Mouse (Mus musculus) heart, postnatal 0 days (tissue): Measurements from ENCODE around the gene Pnpo. TPM values are rescaled to one million over a fixed set of nuclear protein-coding genes. Genes with fewer than 3 reads are reported as not detected.

ENCODE experiments used
- ATAC-seq: fragments of 200-750 bp; cut with Nextera tagmentation; 2 replicates; pipeline ENCODE4 v1.8.0; 2017; ENCODE audit warnings: low read depth, moderate number of reproducible peaks, moderate library complexity; ENCODE audit not compliant: insufficient read depth
- DNase-seq: peaks from one replicate; pipeline ENCODE4 v3.0.0-alpha.2; 2016; ENCODE audit warnings: low spot score
- H3K27ac ChIP-seq: fragments of 300-500 bp; sonication (generic); 2 replicates; pipeline ENCODE4 v1.5.1; 2014; ENCODE audit warnings: low read depth, mild to moderate bottlenecking
- H3K27me3 ChIP-seq: fragments of 300-500 bp; sonication (generic); 2 replicates; pipeline ENCODE4 v1.6.1; 2014; ENCODE audit warnings: low read length, mixed read lengths; ENCODE audit not compliant: control insufficient read depth, insufficient read depth
- H3K36me3 ChIP-seq: fragments of 300-500 bp; sonication (generic); replicated peaks from 2 replicates; pipeline ENCODE4 v1.6.1; 2014; ENCODE audit warnings: low read length, mixed read lengths; ENCODE audit not compliant: control insufficient read depth, insufficient read depth
- H3K4me1 ChIP-seq: fragments of 300-500 bp; sonication (generic); 2 replicates; pipeline ENCODE4 v1.6.1; 2014; ENCODE audit warnings: antibody characterized with exemption; ENCODE audit not compliant: control insufficient read depth, insufficient read depth
- H3K4me2 ChIP-seq: fragments of 300-500 bp; sonication (generic); 2 replicates; pipeline ENCODE4 v1.6.1; 2014; ENCODE audit warnings: low read depth, mild to moderate bottlenecking, low read length, moderate library complexity
- H3K4me3 ChIP-seq: fragments of 300-500 bp; sonication (generic); 2 replicates; pipeline ENCODE4 v1.5.1; 2014; ENCODE audit warnings: low read depth, low read length
- H3K9ac ChIP-seq: fragments of 300-500 bp; sonication (generic); replicated peaks from 2 replicates; pipeline ENCODE4 v1.6.1; 2014; ENCODE audit warnings: low read depth, low read length, mixed read lengths
- H3K9me3 ChIP-seq: fragments of 300-500 bp; sonication (generic); replicated peaks from 2 replicates; pipeline ENCODE4 v1.6.1; 2016; ENCODE audit warnings: low read length; ENCODE audit not compliant: control insufficient read depth
- CTCF ChIP-seq: IDR thresholded peaks from 2 replicates; pipeline ENCODE4 v1.5.1; 2016; ENCODE audit warnings: antibody characterized with exemption, control low read depth, low read depth
- EP300 ChIP-seq: IDR thresholded peaks from 2 replicates; pipeline ENCODE4 v1.6.1; 2016; ENCODE audit warnings: antibody characterized with exemption, low read depth
- WGBS: fragments of 180-500 bp; shearing (Covaris S2); extraction: QIAGEN DNeasy Blood & Tissue Kit; methylation state at CpG from one replicate; pipeline ENCODE4 v1.1.7; 2014; 5-methylcytosine and 5-hydroxymethylcytosine counted together
- polyA plus RNA-seq: library from polyadenylated mRNA; unstranded; fragments of >200 nt; fragmentation: Nextera tagmentation; extraction: Ambion mirVana; gene quantifications from 2 replicates; pipeline ENCODE4 v1.2.1, GENCODE M21; 2015
- total RNA-seq: library from RNA; depleted of rRNA; stranded (reverse); fragments of >200 nt; gene quantifications from 2 replicates; pipeline ENCODE4 v1.2.3, GENCODE M21; 2014; ENCODE audit warnings: low replicate concordance

Gene Pnpo
- total and polyA plus RNA-seq, 2 experiments from 2014 or later = 20.9 to 28.1 TPM

DNA sequence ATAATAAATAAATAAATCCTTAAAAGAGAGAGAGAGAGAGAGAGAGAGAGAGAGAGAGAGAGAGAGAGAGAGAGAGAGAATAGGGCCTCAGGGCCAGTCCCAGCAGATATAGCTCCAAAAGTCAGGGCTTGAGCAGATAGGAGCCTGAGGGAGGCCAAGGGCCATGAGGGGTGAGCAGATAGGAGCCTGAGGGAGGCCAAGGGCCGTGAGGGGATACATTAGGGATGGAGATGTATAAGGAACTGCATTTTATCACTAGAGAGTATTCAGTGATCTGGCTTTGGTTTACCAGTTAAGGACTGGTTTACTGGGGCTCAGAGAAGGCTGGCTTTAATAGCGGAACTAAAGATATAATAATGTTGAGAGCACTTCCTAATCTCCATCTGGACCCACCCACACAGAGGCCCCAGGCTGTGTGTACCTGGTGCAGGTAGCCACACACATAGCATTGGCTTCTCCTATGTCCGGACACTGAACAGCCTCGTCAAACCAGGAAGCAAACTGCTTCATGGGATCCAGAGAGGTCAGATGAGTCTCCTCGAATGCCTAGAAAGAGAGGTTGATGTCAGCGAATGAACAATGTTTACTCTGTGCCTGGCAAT, 1.7 kb downstream of the Pnpo start:
- Histone ChIP-seq H3K27ac (no peak overlapping the region), H3K4me3 (no peak overlapping the region), H3K4me2 (no peak overlapping the region), H3K4me1 (peaks cover 12% of the 10 kb centered on the region), H3K9ac (no peak overlapping the region), H3K27me3 (no peaks in the 10 kb centered on the region), H3K36me3 (no peaks in the 10 kb centered on the region), H3K9me3 (no peaks in the 10 kb centered on the region)
- no peak for ATAC-seq
- TF ChIP-seq CTCF (no peak), EP300 (no peak)
- WGBS = 75% methylated on average over 6 of the region's 6 CpGs
- no peak for DNase-seq

DNA sequence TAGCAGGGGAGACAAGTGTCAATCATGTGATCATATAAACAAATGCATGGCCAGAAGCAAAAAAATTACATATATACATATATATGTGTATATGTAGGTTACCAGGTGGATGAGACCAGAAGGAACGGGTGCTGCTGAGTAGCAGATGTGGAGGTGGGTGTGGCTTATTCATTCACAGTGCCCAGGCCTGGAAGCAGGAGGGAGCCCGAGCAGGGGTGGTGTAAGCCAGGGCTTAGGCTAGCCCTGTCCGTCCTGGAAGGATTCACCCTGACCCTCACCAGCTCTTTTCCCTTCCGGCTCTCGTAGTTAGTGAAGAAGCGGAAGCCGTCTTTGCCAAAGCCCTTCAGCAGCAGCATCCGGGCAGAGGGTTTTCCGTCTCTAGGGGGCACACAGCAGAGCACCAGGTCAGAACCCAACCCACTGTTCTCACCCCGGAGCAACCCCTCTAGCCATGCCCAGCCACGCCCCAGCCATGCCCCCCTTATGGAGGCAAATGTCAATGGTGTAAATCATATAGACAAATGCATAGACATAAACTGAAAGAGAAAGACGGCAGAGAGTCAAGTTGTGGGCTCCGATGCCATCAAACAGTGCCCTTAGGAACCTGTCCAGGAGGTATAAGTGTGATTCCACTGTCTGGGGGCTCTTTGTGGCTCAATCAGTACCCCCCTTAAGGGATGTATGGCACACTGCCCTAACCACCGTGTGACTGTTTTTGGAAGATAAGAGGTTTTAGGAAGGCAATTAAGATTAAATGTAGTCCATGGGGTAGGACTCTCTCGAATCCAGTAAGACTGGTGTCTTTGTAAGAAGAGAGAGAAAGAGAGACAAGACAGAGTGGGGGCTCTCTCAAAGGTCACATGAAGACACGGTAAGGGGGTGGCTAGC, 3.0 kb downstream of the Pnpo start:
- TF ChIP-seq EP300 (no peak), CTCF (no peak)
- 72% methylated on average over 16 of the region's 16 CpGs for WGBS
- Histone ChIP-seq H3K4me3 (no peak overlapping the region), H3K4me2 (no peak overlapping the region), H3K9ac (no peak overlapping the region), H3K9me3 (no peaks in the 10 kb centered on the region), H3K27ac (no peak overlapping the region), H3K36me3 (no peaks in the 10 kb centered on the region), H3K27me3 (no peaks in the 10 kb centered on the region), H3K4me1 (peaks cover 12% of the 10 kb centered on the region)
- DNase-seq (no peak), ATAC-seq (no peak)

DNA sequence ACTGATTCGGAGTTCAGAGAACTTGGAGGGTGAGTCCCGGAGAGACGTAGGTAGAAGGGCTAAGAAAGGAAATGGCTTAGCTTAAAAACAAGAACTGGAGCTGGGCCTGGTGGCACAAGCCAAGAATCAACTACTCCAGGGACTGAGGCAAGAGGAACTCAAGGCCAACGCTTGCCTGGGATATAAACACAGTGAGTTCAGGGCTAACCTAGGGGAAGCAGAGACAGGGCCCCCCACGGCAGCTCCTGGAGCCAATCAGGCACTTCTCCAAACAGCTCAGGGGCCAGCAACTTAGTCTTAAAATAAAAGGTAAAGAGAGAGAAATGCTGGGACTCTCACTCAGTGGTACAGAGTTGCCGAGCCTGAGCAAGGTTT, 5.4 kb downstream of the Pnpo start:
- Histone ChIP-seq H3K9ac (no peak overlapping the region), H3K4me3 (no peak overlapping the region), H3K27me3 (no peaks in the 10 kb centered on the region), H3K9me3 (no peaks in the 10 kb centered on the region), H3K4me1 (peaks cover 2% of the 10 kb centered on the region; the same call in 1 of the 2 replicates), H3K36me3 (no peaks in the 10 kb centered on the region), H3K4me2 (no peak overlapping the region), H3K27ac (no peak overlapping the region)
- no peak for TF ChIP-seq CTCF
- no peak for TF ChIP-seq EP300
- 75% methylated on average over 6 of the region's 6 CpGs for WGBS
- no peak for ATAC-seq
- DNase-seq = no peak

DNA sequence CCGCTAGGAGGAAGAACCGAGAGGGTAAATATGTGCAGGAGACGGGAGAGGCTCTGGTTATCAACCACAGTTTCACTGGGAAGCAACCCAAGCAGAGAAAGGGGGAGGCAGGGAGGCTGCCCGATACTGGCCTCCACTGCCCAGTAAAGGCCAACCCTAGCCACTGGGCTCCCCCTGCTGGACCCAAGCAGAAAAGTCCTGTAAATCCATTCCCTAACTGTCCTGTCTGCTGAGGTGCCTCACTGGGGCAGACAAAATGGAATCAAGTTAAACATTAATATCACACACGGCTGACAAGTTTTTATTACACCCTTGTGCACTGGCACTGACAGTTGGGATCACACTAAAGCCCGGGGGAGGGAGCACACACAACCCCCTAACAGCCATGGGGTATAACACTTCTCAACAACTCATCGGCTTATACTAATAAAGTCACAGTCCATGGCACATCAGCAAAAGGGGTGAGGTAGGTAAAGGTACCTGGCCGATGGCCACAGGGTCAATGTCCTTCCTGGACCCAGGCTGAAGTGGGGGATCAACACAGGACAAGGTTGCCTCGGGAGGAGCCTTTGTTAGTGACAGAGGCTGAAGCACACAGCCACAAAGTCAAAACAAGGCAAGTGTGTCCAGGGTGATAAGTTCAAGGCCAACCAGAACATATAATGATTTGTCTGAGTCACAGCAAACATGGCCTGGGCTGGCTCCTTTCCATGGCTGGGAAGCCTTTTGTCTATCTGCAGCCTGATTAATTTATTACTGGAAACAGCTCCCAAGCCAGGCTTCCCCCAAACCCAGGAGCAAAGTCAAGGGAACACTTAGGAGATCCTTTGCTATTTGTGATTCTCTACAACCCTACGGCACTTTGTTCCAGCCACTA, 6.0 kb downstream of the Pnpo start:
- DNase-seq = peak; percentile 47
- TF ChIP-seq EP300 (no peak), CTCF (peak; percentile 69)
- Histone ChIP-seq H3K27me3 (no peaks in the 10 kb centered on the region), H3K27ac (no peak overlapping the region), H3K4me3 (no peak overlapping the region), H3K4me2 (no peak overlapping the region), H3K9me3 (no peaks in the 10 kb centered on the region), H3K36me3 (no peaks in the 10 kb centered on the region), H3K4me1 (no peaks in the 10 kb centered on the region), H3K9ac (no peak overlapping the region)
- WGBS = 44% methylated on average over 10 of the region's 10 CpGs
- peak; percentile 37; the same call in 1 of the 2 replicates for ATAC-seq

DNA sequence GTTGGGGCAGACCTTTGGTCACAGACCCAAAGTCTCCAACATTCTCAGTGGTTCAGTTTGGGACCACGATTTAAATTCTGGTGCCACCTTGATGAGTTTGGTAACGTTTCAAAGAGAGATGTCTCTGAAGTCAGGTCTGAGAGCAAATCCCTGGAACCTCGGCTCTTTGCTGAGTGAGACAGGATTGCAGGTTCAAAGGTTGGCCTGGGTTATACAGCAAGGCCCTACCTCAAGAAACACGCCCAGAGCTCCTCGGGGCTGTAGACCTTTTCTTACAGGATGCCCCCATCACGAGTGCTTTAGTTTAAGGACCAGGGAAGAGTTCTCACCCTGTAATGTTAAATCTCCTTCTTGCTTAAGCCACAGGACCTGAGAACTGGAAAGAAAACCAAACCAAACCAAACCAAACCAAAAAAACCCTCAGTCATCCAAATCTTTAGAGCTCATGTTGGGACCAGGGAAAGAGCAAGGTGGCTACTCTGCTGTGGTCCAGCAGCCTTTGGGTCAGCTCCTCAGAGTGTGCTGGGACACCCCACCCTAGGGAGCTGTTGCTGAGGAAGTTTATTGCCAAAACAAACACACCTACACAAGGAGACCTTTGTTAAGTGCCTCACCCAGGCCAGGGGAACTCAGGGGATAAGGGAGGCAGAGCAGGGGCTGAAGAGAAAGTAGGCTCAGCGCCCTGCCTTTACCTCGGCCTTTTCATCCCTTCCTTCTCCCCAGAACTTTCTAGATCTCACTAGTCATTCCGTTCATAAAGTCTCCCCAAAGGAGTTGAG, 7.7 kb downstream of the Pnpo start:
- no peaks in the 10 kb centered on the region for H3K36me3 ChIP-seq
- H3K4me2 ChIP-seq = no peak overlapping the region
- no peaks in the 10 kb centered on the region for H3K4me1 ChIP-seq
- no peaks in the 10 kb centered on the region for H3K9me3 ChIP-seq
- no peak for TF ChIP-seq CTCF
- no peak for TF ChIP-seq EP300
- H3K9ac ChIP-seq = no peak overlapping the region
- DNase-seq (no peak), ATAC-seq (no peak)
- no peak overlapping the region for H3K4me3 ChIP-seq
- 84% methylated on average over 9 of the region's 9 CpGs for WGBS
- H3K27ac ChIP-seq = no peak overlapping the region
- H3K27me3 ChIP-seq = no peaks in the 10 kb centered on the region
